Mouse (Mus musculus) G1E (cell line): Measurements from ENCODE around the gene Dhx16. TPM values are rescaled to one million over a fixed set of nuclear protein-coding genes. Genes with fewer than 3 reads are reported as not detected.
"Not testable (repeated sequence)": the region's sequence is repeated elsewhere in the genome, so short reads cannot be mapped to it uniquely, and the experiment has no call there.

Experiments used
- ATAC-seq: 2 replicates; pipeline ENCODE4 v1.8.0; 2016; ENCODE audit warnings: mild to moderate bottlenecking; ENCODE audit not compliant: insufficient number of reproducible peaks, poor library complexity, low FRiP score, severe bottlenecking; ENCODE audit errors: extremely low read depth
- DNase-seq: peaks from one replicate; pipeline ENCODE4 v3.0.0; 2012; ENCODE audit warnings: low spot score
- H3K27me3 ChIP-seq: 2 replicates; pipeline ENCODE4 v1.6.1; 2012; ENCODE audit warnings: mild to moderate bottlenecking, low read length, inconsistent platforms; ENCODE audit not compliant: insufficient read depth
- H3K36me3 ChIP-seq: replicated peaks from 2 replicates; pipeline ENCODE3; 2012; ENCODE audit warnings: mild to moderate bottlenecking, inconsistent platforms
- H3K4me1 ChIP-seq: 2 replicates; pipeline ENCODE4 v1.6.1; 2012; ENCODE audit warnings: low read depth, low read length, inconsistent platforms, mixed read lengths; ENCODE audit not compliant: insufficient read depth
- H3K4me3 ChIP-seq: 2 replicates; pipeline ENCODE4 v1.5.1; 2012; ENCODE audit warnings: low read depth, mild to moderate bottlenecking, inconsistent platforms, low read length, moderate library complexity, mixed read lengths
- H3K9me3 ChIP-seq: replicated peaks from 2 replicates; pipeline ENCODE4 v1.6.1; 2012; ENCODE audit warnings: inconsistent platforms
- CTCF ChIP-seq: IDR thresholded peaks from 2 replicates; pipeline ENCODE4 v1.5.1; 2012; ENCODE audit warnings: low read depth, low read length, inconsistent platforms, mixed read lengths
- GATA1 ChIP-seq: IDR thresholded peaks from 2 replicates; pipeline ENCODE4 v1.6.1; 2012; ENCODE audit warnings: borderline replicate concordance, low read length, inconsistent platforms, mixed read lengths
- GATA2 ChIP-seq: IDR thresholded peaks from 2 replicates; pipeline ENCODE4 v1.6.1; 2012; ENCODE audit warnings: low read depth, low read length, inconsistent platforms, borderline replicate concordance
- POLR2AphosphoS5 ChIP-seq: IDR thresholded peaks from 2 replicates; pipeline ENCODE4 v1.6.1; 2012; ENCODE audit warnings: low read depth, low read length, inconsistent platforms; ENCODE audit not compliant: insufficient replicate concordance
- TAL1 ChIP-seq: conservative IDR thresholded peaks from 2 replicates; pipeline ENCODE4 v1.6.1; 2012; ENCODE audit warnings: low read depth, low read length, inconsistent platforms, mixed read lengths
- polyA plus RNA-seq: library from polyadenylated mRNA; stranded (reverse); fragments of >175 nt; gene quantifications from 2 replicates; pipeline ENCODE4 v1.2.3, GENCODE M21; 2012
- total RNA-seq, 2 experiments: library from RNA; stranded (forward) in 1 of 2; stranded (reverse) in 1 of 2; fragments of 200-1000 nt in 1 of 2; fragments of >200 nt in 1 of 2; fragmentation: Nextera tagmentation in 1 of 2; gene quantifications; 2 replicates each; pipeline ENCODE4 v1.2.3; 2014 to 2017

The Dhx16 gene
- total and polyA plus RNA-seq, 3 experiments = 56.3 to 81.1 (median 73.6) TPM

DNA sequence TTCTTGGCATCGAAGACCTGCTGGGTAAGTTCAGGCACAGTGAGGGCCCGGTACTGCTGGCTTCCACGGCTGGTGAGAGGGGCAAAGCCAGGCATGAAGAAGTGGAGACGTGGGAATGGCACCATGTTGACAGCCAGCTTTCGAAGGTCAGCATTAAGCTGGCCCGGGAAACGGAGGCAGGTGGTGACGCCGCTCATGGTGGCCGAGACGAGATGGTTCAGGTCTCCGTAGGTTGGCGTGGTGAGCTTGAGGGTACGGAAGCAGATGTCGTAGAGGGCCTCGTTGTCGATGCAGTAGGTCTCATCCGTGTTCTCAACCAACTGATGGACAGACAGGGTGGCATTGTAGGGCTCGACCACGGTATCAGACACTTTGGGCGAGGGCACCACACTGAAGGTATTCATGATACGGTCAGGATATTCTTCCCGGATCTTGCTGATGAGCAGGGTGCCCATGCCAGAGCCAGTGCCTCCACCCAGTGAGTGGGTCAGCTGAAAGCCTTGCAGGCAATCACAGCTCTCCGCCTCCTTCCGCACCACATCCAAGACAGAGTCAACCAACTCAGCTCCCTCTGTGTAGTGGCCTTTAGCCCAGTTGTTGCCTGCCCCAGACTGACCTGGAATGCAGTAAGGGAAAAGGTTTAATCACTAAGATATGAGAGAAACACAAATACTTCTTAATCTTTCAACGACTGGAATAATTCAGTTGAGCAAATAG is 44.0 kb upstream of the Dhx16 start:
- no peak for TF ChIP-seq POLR2AphosphoS5
- TF ChIP-seq GATA2 = no peak
- TF ChIP-seq TAL1 = no peak
- TF ChIP-seq GATA1 = no peak
- TF ChIP-seq CTCF = no peak
- H3K4me1 ChIP-seq = peaks cover 59% of the 10 kb centered on the region
- H3K36me3 ChIP-seq = peaks cover 64% of the 10 kb centered on the region
- peak overlapping the region; percentile 73 for H3K4me3 ChIP-seq
- no peak for DNase-seq
- no peak for ATAC-seq
- no peaks in the 10 kb centered on the region for H3K27me3 ChIP-seq
- no peaks in the 10 kb centered on the region for H3K9me3 ChIP-seq

GRCm38 (mm10) chr17:35836178-35836965 is 43.2 kb upstream of the Dhx16 start:
- no peak for ATAC-seq

GRCm38 (mm10) chr17:35836991-35837422 is 42.6 kb upstream of the Dhx16 start:
- ATAC-seq (no peak), DNase-seq (peak; percentile 70)
- H3K4me1 ChIP-seq = peaks cover 51% of the 10 kb centered on the region
- H3K9me3 ChIP-seq = no peaks in the 10 kb centered on the region
- H3K36me3 ChIP-seq = peaks cover 49% of the 10 kb centered on the region
- TF ChIP-seq GATA1 = no peak
- no peak for TF ChIP-seq CTCF
- TF ChIP-seq POLR2AphosphoS5 = no peak
- no peak for TF ChIP-seq TAL1
- no peak for TF ChIP-seq GATA2
- peak overlapping the region; percentile 73 for H3K4me3 ChIP-seq
- H3K27me3 ChIP-seq = no peaks in the 10 kb centered on the region

More at GRCm38 (mm10) chr17:35836178-35836965, 43.2 kb upstream of the Dhx16 start:
- TF ChIP-seq GATA1 (no peak), POLR2AphosphoS5 (no peak; the same call in 1 of the 2 replicates), GATA2 (no peak), TAL1 (no peak), CTCF (peak; percentile 80)
- Histone ChIP-seq H3K4me1 (peaks cover 52% of the 10 kb centered on the region), H3K36me3 (peaks cover 56% of the 10 kb centered on the region), H3K27me3 (no peaks in the 10 kb centered on the region), H3K9me3 (no peaks in the 10 kb centered on the region), H3K4me3 (peak overlapping the region; percentile 73)
- no peak for DNase-seq

GRCm38 (mm10) chr17:35837487-35837886 is 42.1 kb upstream of the Dhx16 start:
- peaks cover 45% of the 10 kb centered on the region for H3K36me3 ChIP-seq
- no peaks in the 10 kb centered on the region for H3K27me3 ChIP-seq
- peak; percentile 63 for DNase-seq
- H3K9me3 ChIP-seq = no peaks in the 10 kb centered on the region
- TF ChIP-seq POLR2AphosphoS5 = no peak
- TF ChIP-seq GATA1 = no peak
- TF ChIP-seq CTCF = no peak
- TF ChIP-seq TAL1 = no peak
- no peak for TF ChIP-seq GATA2
- peak overlapping the region; percentile 73 for H3K4me3 ChIP-seq
- ATAC-seq = no peak
- peaks cover 49% of the 10 kb centered on the region for H3K4me1 ChIP-seq

GRCm38 (mm10) chr17:35838122-35838544 is 41.5 kb upstream of the Dhx16 start, which contains the start of gene Tubb5:
TSS of gene Tubb5 (minus strand) at chr17:35838306.
- peak; percentile 36 for ATAC-seq

DNA sequence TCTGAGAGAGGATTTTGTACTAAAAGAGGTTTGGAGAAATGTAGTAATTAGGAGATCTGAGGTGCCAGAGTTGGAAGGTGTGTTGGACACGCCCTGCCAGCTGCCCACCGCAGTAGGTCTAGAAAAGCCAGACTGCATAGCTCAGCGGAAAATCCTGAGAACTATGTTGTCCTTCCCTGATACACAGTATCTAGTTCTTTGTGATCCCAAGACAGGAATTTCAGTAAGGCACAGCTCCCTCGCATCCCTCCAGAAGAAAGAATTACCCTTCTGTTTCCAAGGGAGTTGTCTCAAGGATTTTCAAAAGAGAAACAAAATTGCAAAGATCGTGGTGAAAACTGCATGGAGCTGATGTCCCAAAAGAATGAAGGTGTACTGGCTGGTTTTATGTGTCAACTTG is 41.0 kb upstream of the Dhx16 start:
- no peaks in the 10 kb centered on the region for H3K9me3 ChIP-seq
- TF ChIP-seq GATA1 = no peak
- no peak for TF ChIP-seq POLR2AphosphoS5
- no peak for TF ChIP-seq CTCF
- no peak for TF ChIP-seq TAL1
- no peak for TF ChIP-seq GATA2
- no peaks in the 10 kb centered on the region for H3K27me3 ChIP-seq
- H3K4me3 ChIP-seq = peak overlapping the region; percentile 73
- ATAC-seq = no peak
- peaks cover 51% of the 10 kb centered on the region for H3K4me1 ChIP-seq
- peaks cover 39% of the 10 kb centered on the region for H3K36me3 ChIP-seq
- no peak for DNase-seq

More at GRCm38 (mm10) chr17:35838122-35838544, 41.5 kb upstream of the Dhx16 start, which contains the start of gene Tubb5:
- H3K36me3 ChIP-seq = peaks cover 41% of the 10 kb centered on the region
- DNase-seq = peak; percentile 87
- peaks cover 49% of the 10 kb centered on the region for H3K4me1 ChIP-seq
- H3K9me3 ChIP-seq = no peaks in the 10 kb centered on the region
- TF ChIP-seq GATA1 (no peak), POLR2AphosphoS5 (no peak), TAL1 (no peak), GATA2 (no peak), CTCF (no peak)
- H3K27me3 ChIP-seq = no peaks in the 10 kb centered on the region
- peak within 1 kb of the TSS; percentile 73 for H3K4me3 ChIP-seq

DNA sequence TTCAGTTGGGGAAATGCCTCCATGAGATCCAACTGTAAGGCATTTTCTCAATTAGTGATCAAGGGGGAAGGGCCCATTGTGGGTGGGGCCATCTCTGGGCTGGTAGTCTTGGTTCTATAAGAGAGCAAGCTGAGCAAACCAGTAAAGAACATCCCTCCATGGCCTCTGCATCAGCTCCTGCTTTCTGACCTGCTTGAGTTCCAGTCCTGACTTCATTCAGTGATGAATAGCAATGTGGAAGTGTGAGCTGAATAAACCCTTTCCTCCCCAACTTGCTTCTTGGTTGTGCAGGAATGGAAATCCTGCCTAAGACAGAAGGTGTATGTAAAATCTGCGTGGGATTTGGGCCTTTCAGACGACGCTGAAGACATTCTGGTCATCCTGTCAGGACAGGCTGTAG is 40.6 kb upstream of the Dhx16 start:
- peaks cover 37% of the 10 kb centered on the region for H3K36me3 ChIP-seq
- not testable (repeated sequence) for ATAC-seq, H3K27me3 ChIP-seq, DNase-seq, H3K9me3 ChIP-seq
- H3K4me1 ChIP-seq = peaks cover 48% of the 10 kb centered on the region
- peak overlapping the region; percentile 73 for H3K4me3 ChIP-seq
